Mouse (Mus musculus): ENCODE measurements around the gene Cbll1.
"Not testable (repeated sequence)": the region's sequence is repeated elsewhere in the genome, so short reads cannot be mapped to it uniquely, and the experiment has no call there.

DNA sequence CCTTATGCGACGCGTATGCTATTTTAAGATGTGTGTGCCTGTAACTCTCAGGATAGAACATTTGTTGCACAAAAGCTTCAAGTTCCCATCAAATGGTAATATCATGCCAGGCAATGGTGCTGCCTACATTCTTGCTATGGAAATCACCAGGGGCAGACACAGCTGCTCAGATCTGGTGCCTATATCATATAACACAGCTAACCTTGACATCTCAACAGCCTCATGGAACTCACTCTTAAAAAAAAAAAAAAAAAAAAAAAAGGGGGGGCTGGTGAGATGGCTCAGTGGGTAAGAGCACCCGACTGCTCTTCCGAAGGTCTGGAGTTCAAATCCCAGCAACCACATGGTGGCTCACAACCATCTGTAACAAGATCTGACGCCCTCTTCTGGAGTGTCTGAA, 21.2 kb downstream of the Cbll1 start:
- TF ChIP-seq POLR2A (IDR thresholded peaks at IDR 0.05; ENCODE audit: low read depth, low read length); CTCF (IDR thresholded peaks at IDR 0.05; ENCODE audit: extremely low read depth, insufficient read depth, insufficient read length, insufficient replicate concordance): not testable (repeated sequence)

Measured in spleen, adult 2 months (tissue).